Mouse (Mus musculus) cerebellum, adult 11 months (tissue): ENCODE measurements around the gene Ralgapa2.
A peak's percentile ranks its signal among the peaks of the same experiment; 100 is the strongest.

Source experiments
- DNase-seq: peaks from one replicate; pipeline ENCODE4 v3.0.0; 2022

The Ralgapa2 gene

GRCm38 (mm10) chr2:146425235-146425634 lies 86.9 kb downstream of the Ralgapa2 start:
- no peak for DNase-seq

- no peak for DNase-seq
Observed at GRCm38 (mm10) chr2:146423710-146424301, 88.3 kb downstream of the Ralgapa2 start.

GRCm38 (mm10) chr2:146423032-146423691 lies 89.0 kb downstream of the Ralgapa2 start:
- DNase-seq, result no peak

GRCm38 (mm10) chr2:146416283-146416682 lies 95.9 kb downstream of the Ralgapa2 start:
- DNase-seq, result no peak

- peak; percentile 73 for DNase-seq
Observed at GRCm38 (mm10) chr2:146414484-146415291, 97.5 kb downstream of the Ralgapa2 start.

- no peak for DNase-seq
Observed at GRCm38 (mm10) chr2:146412733-146413132, 99.4 kb downstream of the Ralgapa2 start.

- no peak for DNase-seq
Observed at GRCm38 (mm10) chr2:146411904-146412303, 100.2 kb downstream of the Ralgapa2 start.

- no peak for DNase-seq
Observed at GRCm38 (mm10) chr2:146407078-146407477, 105.1 kb downstream of the Ralgapa2 start.

- DNase-seq, result no peak
Observed at GRCm38 (mm10) chr2:146401588-146401987, 110.6 kb downstream of the Ralgapa2 start.

GRCm38 (mm10) chr2:146400738-146401137 lies 111.4 kb downstream of the Ralgapa2 start:
- DNase-seq, result no peak

- DNase-seq, result no peak
Observed at GRCm38 (mm10) chr2:146398211-146398865, 113.8 kb downstream of the Ralgapa2 start.

- no peak for DNase-seq
Observed at GRCm38 (mm10) chr2:146387211-146387610, 124.9 kb downstream of the Ralgapa2 start.

GRCm38 (mm10) chr2:146384582-146384981 lies 127.6 kb downstream of the Ralgapa2 start:
- DNase-seq, result no peak

- no peak for DNase-seq
Observed at GRCm38 (mm10) chr2:146376293-146376692, 135.9 kb downstream of the Ralgapa2 start.

- peak; percentile 24 for DNase-seq
Observed at GRCm38 (mm10) chr2:146366098-146366497, 146.0 kb downstream of the Ralgapa2 start.

GRCm38 (mm10) chr2:146365368-146365983 lies 146.7 kb downstream of the Ralgapa2 start:
- DNase-seq, result no peak

GRCm38 (mm10) chr2:146363483-146363882 lies 148.7 kb downstream of the Ralgapa2 start:
- peak; percentile 69 for DNase-seq

GRCm38 (mm10) chr2:146362932-146363331 lies 149.2 kb downstream of the Ralgapa2 start:
- DNase-seq, result peak; percentile 20

- no peak for DNase-seq
Observed at GRCm38 (mm10) chr2:146361969-146362368, 150.2 kb downstream of the Ralgapa2 start.

GRCm38 (mm10) chr2:146361076-146361475 lies 151.1 kb downstream of the Ralgapa2 start:
- no peak for DNase-seq

- DNase-seq, result no peak
Observed at GRCm38 (mm10) chr2:146359676-146360075, 152.5 kb downstream of the Ralgapa2 start.

- no peak for DNase-seq
Observed at GRCm38 (mm10) chr2:146356524-146356923, 155.6 kb downstream of the Ralgapa2 start.

- DNase-seq, result no peak
Observed at GRCm38 (mm10) chr2:146350230-146350629, 161.9 kb downstream of the Ralgapa2 start.
